Comparison of ENCODE assay signal across 24 mouse cellular contexts in genomic region chr4:41045288-41045687, GRCm38 (mm10). TPM values are rescaled to one million over a fixed set of nuclear protein-coding genes. Genes with fewer than 3 reads are reported as not detected.
DNase-seq lines count a peak whose midpoint lies in the region; ATAC-seq and TF ChIP-seq lines count a peak whose summit lies in the region.
"Had no signal": no experiment of that assay in that cellular context is flagged by ENCODE, and none has a peak within 500 bp of the region (broad histone marks: within the 10 kb centered on the region; RNA-seq: fewer than 3 reads in every experiment).

No protein-coding gene starts in this region.

- H3K27ac ChIP-seq in liver, adult 2 months (replicated peaks; ENCODE audit: insufficient read depth, low read depth, low read length): no peak overlapping the region
- peak overlapping the region; percentile 11; the same call in 1 of the 2 replicates for H3K27ac ChIP-seq in liver, embryonic 12.5 days
- H3K27ac ChIP-seq: heart, embryonic 10.5 days; hindbrain, embryonic 13.5 days; limb, embryonic 13.5 days; neural tube, embryonic 15.5 days had no signal

- no peaks in the 10 kb centered on the region for H3K9me3 ChIP-seq in liver, embryonic 12.5 days (replicated peaks)
- H3K9me3 ChIP-seq: heart, embryonic 10.5 days; hindbrain, embryonic 13.5 days; limb, embryonic 13.5 days; neural tube, embryonic 15.5 days had no signal

- ATAC-seq in liver, embryonic 12.5 days: peak; percentile 45; the same call in 1 of the 2 replicates
- ATAC-seq in inflammation-experienced regulatory T-cells, adult 6 months: no peak
- ATAC-seq: lung, postnatal 0 days had no signal

- WGBS in liver, adult 2 months: 29% methylated on average over 3 of the region's 3 CpGs
- 70% methylated on average over 3 of the region's 3 CpGs for WGBS in liver, embryonic 12.5 days (ENCODE audit: insufficient replicate concordance)

- no peak overlapping the region for H3K9ac ChIP-seq in liver, adult 2 months (ENCODE audit: low read depth, low read length)
- H3K9ac ChIP-seq in liver, embryonic 12.5 days: no peak overlapping the region
- H3K9ac ChIP-seq: hindbrain, embryonic 13.5 days; limb, embryonic 13.5 days; neural tube, embryonic 15.5 days had no signal

- no peaks in the 10 kb centered on the region for H3K36me3 ChIP-seq in liver, adult 2 months (ENCODE audit: control insufficient read depth, insufficient read depth, low read length)
- no peaks in the 10 kb centered on the region for H3K36me3 ChIP-seq in liver, embryonic 12.5 days
- H3K36me3 ChIP-seq: heart, embryonic 10.5 days; hindbrain, embryonic 13.5 days; limb, embryonic 13.5 days; neural tube, embryonic 15.5 days had no signal

- H3K79me2 ChIP-seq in liver, adult 2 months (ENCODE audit: control insufficient read depth, insufficient read depth, low read length): no peaks in the 10 kb centered on the region

- peak overlapping the region; percentile 24 for H3K4me2 ChIP-seq in liver, embryonic 12.5 days
- H3K4me2 ChIP-seq: hindbrain, embryonic 13.5 days; limb, embryonic 13.5 days; neural tube, embryonic 15.5 days had no signal

- TF ChIP-seq POLR2A in liver, adult 2 months (IDR thresholded peaks at IDR 0.05; ENCODE audit: extremely low read depth, insufficient read depth, low read length): no peak

- no peak overlapping the region for H3K4me3 ChIP-seq in liver, adult 2 months (ENCODE audit: insufficient read depth, low read depth, low read length)
- no peak overlapping the region for H3K4me3 ChIP-seq in liver, embryonic 12.5 days
- H3K4me3 ChIP-seq: heart, embryonic 10.5 days; hindbrain, embryonic 13.5 days; limb, embryonic 13.5 days; myocyte; neural tube, embryonic 15.5 days had no signal

- peak; percentile 18 for DNase-seq in liver, adult 2 months (ENCODE audit: extremely low read depth, low read depth, low spot score)
- DNase-seq in liver: no peak
- peak; percentile 85 for DNase-seq in kidney, adult 9 months
- no peak for DNase-seq in adrenal gland, postnatal 4 days (ENCODE audit: low spot score in 2 of 2)
- DNase-seq in left cerebral cortex, adult 8-10 months (ENCODE audit: low spot score in 2 of 2): no peak
- DNase-seq: adrenal gland, postnatal 10 days; cerebellum, adult 8-10 months; gastrocnemius, postnatal 36 days; heart, postnatal 14 days; midbrain, embryonic 14.5 days; retina, postnatal 1 day; thymus, adult 18-20 months had no signal

- H3K4me1 ChIP-seq in liver, adult 2 months (ENCODE audit: control insufficient read depth, insufficient read depth, low read length): no peaks in the 10 kb centered on the region
- H3K4me1 ChIP-seq in liver, embryonic 12.5 days: peaks cover 19% of the 10 kb centered on the region; the same call in 1 of the 2 replicates
- H3K4me1 ChIP-seq: hindbrain, embryonic 13.5 days; neural tube, embryonic 15.5 days had no signal

- no peaks in the 10 kb centered on the region for H3K27me3 ChIP-seq in liver, adult 2 months (ENCODE audit: control insufficient read depth, insufficient read depth, low read length)
- peaks cover 26% of the 10 kb centered on the region; the same call in 1 of the 2 replicates for H3K27me3 ChIP-seq in liver, embryonic 12.5 days (replicated peaks)
- H3K27me3 ChIP-seq: hindbrain, embryonic 13.5 days; limb, embryonic 13.5 days; neural tube, embryonic 15.5 days had no signal

- TF ChIP-seq CTCF in liver, adult 2 months (IDR thresholded peaks at IDR 0.05; ENCODE audit: low read depth, low read length): no peak

RNA-seq across cellular contexts. Expression of gene Aqp7, which starts 2.7 kb away (rescaled TPM):
- 0.07 and 0.09 TPM in 2 replicates for total RNA-seq in liver, adult 2 months (2014; rRNA removed)
- polyA plus RNA-seq in liver, adult 2 months (2012; rRNA removed): 0.04 and 0.26 TPM in 2 replicates
- 1.3 and 1.8 TPM in 2 replicates for polyA plus RNA-seq in liver, embryonic 12.5 days (2016; fragmentation: Nextera tagmentation; extraction: Ambion mirVana)
- 10 to 100 TPM; 14.9 to 21.6 TPM for total RNA-seq in adrenal gland, postnatal 4 days (2021)
- total RNA-seq in left cerebral cortex, adult 8-10 months (2022): not detected
- under 1 TPM in 2 of 3 experiments, not detected in 1; 0.31 to 0.46 TPM for polyA plus RNA-seq in inflammation-experienced regulatory T-cells, adult 6 months (2017; shearing (Covaris generic))
- total RNA-seq: megakaryocyte, adult 5-6 weeks had no signal
- polyA plus RNA-seq: C2C12; cortical plate, adult 2 months; forebrain, embryonic 11.5 days; hindbrain, embryonic 13.5 days; myocyte; neural tube, embryonic 15.5 days had no signal

RNA-seq across cellular contexts. Expression of gene Aqp3, which starts 52.7 kb away (rescaled TPM):
- not detected in 2 replicates for total RNA-seq in liver, adult 2 months (2014; rRNA removed)
- not detected in 2 replicates for polyA plus RNA-seq in liver, adult 2 months (2012; rRNA removed)
- polyA plus RNA-seq in liver, embryonic 12.5 days (2016; fragmentation: Nextera tagmentation; extraction: Ambion mirVana): 20.9 and 22.3 TPM in 2 replicates
- total RNA-seq in adrenal gland, postnatal 4 days (2021): 10 to 100 TPM in 1 of 2 experiments, under 1 TPM in 1; 0.51 to 14.1 TPM
- not detected for total RNA-seq in left cerebral cortex, adult 8-10 months (2022)
- polyA plus RNA-seq in inflammation-experienced regulatory T-cells, adult 6 months (2017; shearing (Covaris generic)): 10 to 100 TPM; 15.2 to 21.2 (median 15.4) TPM
- total RNA-seq: gastrocnemius, postnatal 36 days had no signal
- polyA plus RNA-seq: cortical plate, adult 2 months; hindbrain, embryonic 13.5 days; midbrain, embryonic 14.5 days; myocyte; neural tube, embryonic 15.5 days had no signal

Comparison
In these comparisons a context has a peak if more than half of its experiments do, and no peak if none do; other contexts are left out.
1. DNase-seq: peak in liver, adult 2 months (single experiment) and kidney, adult 9 months (single experiment); none in liver (single experiment), adrenal gland, postnatal 4 days (0 of 2) and left cerebral cortex, adult 8-10 months (0 of 2).
2. RNA of gene Aqp7, which starts 2.7 kb away (total RNA-seq): 14.9 to 21.6 TPM in adrenal gland, postnatal 4 days; 0.07 to 0.09 TPM in liver, adult 2 months and not detected in left cerebral cortex, adult 8-10 months; every median in the first group is over 10 times any median in the second.